Mouse (Mus musculus) stomach, postnatal 0 days (tissue): ENCODE measurements around the gene Elmod3. TPM values are rescaled to one million over a fixed set of nuclear protein-coding genes. Genes with fewer than 3 reads are reported as not detected.

Experiments
- ATAC-seq: fragments of 200-750 bp; cut with Nextera tagmentation; 2 replicates; pipeline ENCODE4 v1.8.0; 2017; ENCODE audit not compliant: low FRiP score, low TSS enrichment
- DNase-seq: peaks from one replicate; pipeline ENCODE4 v3.0.0-alpha.2; 2016; ENCODE audit warnings: low spot score
- H3K27ac ChIP-seq: fragments of 300-500 bp; sonication (generic); replicated peaks from 2 replicates; pipeline ENCODE4 v1.5.1; 2014; ENCODE audit warnings: mild to moderate bottlenecking, control low read depth
- H3K27me3 ChIP-seq: fragments of 300-500 bp; sonication (generic); 2 replicates; pipeline ENCODE4 v1.6.1; 2014; ENCODE audit warnings: low read length; ENCODE audit not compliant: control insufficient read depth, insufficient read depth
- H3K36me3 ChIP-seq: fragments of 300-500 bp; sonication (generic); 2 replicates; pipeline ENCODE4 v1.6.1; 2014; ENCODE audit warnings: low read length, mixed read lengths; ENCODE audit not compliant: control insufficient read depth, insufficient read depth
- H3K4me1 ChIP-seq: fragments of 300-500 bp; sonication (generic); replicated peaks from 2 replicates; pipeline ENCODE4 v1.6.1; 2014; ENCODE audit warnings: antibody characterized with exemption; ENCODE audit not compliant: control insufficient read depth, insufficient read depth
- H3K4me2 ChIP-seq: fragments of 300-500 bp; sonication (generic); replicated peaks from 2 replicates; pipeline ENCODE4 v1.6.1; 2014; ENCODE audit warnings: low read depth, mild to moderate bottlenecking, control low read depth, moderate library complexity
- H3K4me3 ChIP-seq: fragments of 300-500 bp; sonication (generic); 2 replicates; pipeline ENCODE4 v1.5.1; 2014; ENCODE audit warnings: low read depth, low read length, control low read depth
- H3K9ac ChIP-seq: fragments of 300-500 bp; sonication (generic); 2 replicates; pipeline ENCODE4 v1.6.1; 2014; ENCODE audit warnings: mild to moderate bottlenecking, low read length, control low read depth, mixed read lengths
- H3K9me3 ChIP-seq: fragments of 300-500 bp; sonication (generic); 2 replicates; pipeline ENCODE4 v1.6.1; 2016; ENCODE audit warnings: low read length; ENCODE audit not compliant: control insufficient read depth
- CTCF ChIP-seq: IDR thresholded peaks from 2 replicates; pipeline ENCODE4 v1.5.1; 2016; ENCODE audit warnings: antibody characterized with exemption, low read depth, mild to moderate bottlenecking, moderate library complexity
- EP300 ChIP-seq: optimal IDR thresholded peaks from 2 replicates; pipeline ENCODE3; 2016; ENCODE audit warnings: antibody characterized with exemption
- WGBS: fragments of 180-500 bp; shearing (Covaris S2); extraction: QIAGEN DNeasy Blood & Tissue Kit; methylation state at CpG from one replicate; pipeline ENCODE4 v1.1.7; 2014; 5-methylcytosine and 5-hydroxymethylcytosine counted together
- polyA plus RNA-seq: library from polyadenylated mRNA; unstranded; fragments of >200 nt; fragmentation: Nextera tagmentation; extraction: Ambion mirVana; gene quantifications from 2 replicates; pipeline ENCODE4 v1.2.1, GENCODE M21; 2015

The Elmod3 gene
- polyA plus RNA-seq, 1 experiment from 2014 or later, result 13.3 TPM

- Histone ChIP-seq H3K9ac (no peak overlapping the region), H3K27ac (no peak overlapping the region), H3K27me3 (no peaks in the 10 kb centered on the region), H3K4me2 (no peak overlapping the region), H3K4me3 (no peak overlapping the region), H3K36me3 (peaks cover 14% of the 10 kb centered on the region; the same call in 1 of the 2 replicates), H3K9me3 (no peaks in the 10 kb centered on the region), H3K4me1 (no peaks in the 10 kb centered on the region)
- 80% methylated on average over 5 of the region's 5 CpGs for WGBS
- ATAC-seq (no peak), DNase-seq (no peak)
- TF ChIP-seq EP300 (no peak), CTCF (no peak)
These were observed 9.5 kb upstream of the Elmod3 start for GRCm38 (mm10) chr6:72607676-72608075.

GRCm38 (mm10) chr6:72607060-72607459 lies 8.8 kb upstream of the Elmod3 start:
- Histone ChIP-seq H3K4me1 (no peaks in the 10 kb centered on the region), H3K9ac (no peak overlapping the region), H3K36me3 (peaks cover 14% of the 10 kb centered on the region; the same call in 1 of the 2 replicates), H3K9me3 (no peaks in the 10 kb centered on the region), H3K27me3 (no peaks in the 10 kb centered on the region), H3K4me3 (no peak overlapping the region), H3K27ac (no peak overlapping the region), H3K4me2 (no peak overlapping the region)
- TF ChIP-seq CTCF, result no peak
- WGBS, result 90% methylated on average over 4 of the region's 4 CpGs
- no peak for ATAC-seq
- no peak for DNase-seq

DNA sequence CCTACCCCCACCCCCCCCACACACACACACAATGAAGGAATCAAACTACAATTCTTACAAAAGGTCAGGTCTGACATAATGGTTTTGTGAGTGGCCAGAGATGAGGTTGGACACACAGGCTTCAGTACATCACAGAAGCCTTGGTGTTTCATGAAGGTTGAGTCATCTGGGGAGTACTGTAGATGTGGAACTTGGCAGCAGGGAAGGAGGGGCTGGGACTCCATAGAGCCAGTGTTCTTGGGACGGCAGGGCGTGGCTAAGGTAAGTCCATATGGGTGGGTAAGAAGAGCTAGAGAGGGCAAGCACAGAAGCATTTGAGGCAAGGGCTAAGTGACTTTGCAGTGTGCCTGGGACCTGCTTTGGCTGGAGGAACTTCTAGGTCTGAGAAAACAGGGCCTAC lies 5.9 kb upstream of the Elmod3 start:
- Histone ChIP-seq H3K27me3 (no peaks in the 10 kb centered on the region), H3K27ac (no peak overlapping the region; the same call in 1 of the 2 replicates), H3K4me2 (no peak overlapping the region), H3K4me1 (0 out of 2 replicates have a peak, but pooled peaks cover 2% of the 10 kb centered on the region), H3K36me3 (peaks cover 12% of the 10 kb centered on the region; the same call in 1 of the 2 replicates), H3K9me3 (no peaks in the 10 kb centered on the region), H3K9ac (no peak overlapping the region), H3K4me3 (no peak overlapping the region)
- 53% methylated on average over 2 of the region's 2 CpGs for WGBS
- DNase-seq, result peak; percentile 73
- peak; percentile 82 for ATAC-seq
- TF ChIP-seq CTCF, result no peak
- no peak for TF ChIP-seq EP300

GRCm38 (mm10) chr6:72601732-72602131 lies 3.5 kb upstream of the Elmod3 start:
- H3K9me3 ChIP-seq, result no peaks in the 10 kb centered on the region

DNA sequence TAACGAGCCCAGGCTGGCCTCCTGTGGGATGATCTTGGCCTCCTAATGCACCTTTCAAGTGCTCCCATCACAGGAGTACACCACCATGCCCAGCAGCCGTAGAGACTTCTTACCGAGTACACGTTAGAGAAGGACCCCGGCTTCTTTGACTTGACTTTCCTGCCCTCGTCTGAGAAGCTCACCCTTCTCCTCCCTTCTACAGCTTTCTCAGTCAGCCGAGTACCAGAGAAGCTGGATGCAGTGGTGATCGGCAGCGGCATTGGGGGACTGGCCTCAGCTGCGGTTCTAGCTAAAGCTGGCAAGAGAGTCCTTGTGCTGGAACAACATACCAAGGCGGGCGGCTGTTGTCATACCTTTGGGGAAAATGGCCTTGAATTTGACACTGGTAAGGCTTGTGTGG lies 2.6 kb upstream of the Elmod3 start:
- DNase-seq (no peak), ATAC-seq (no peak)
- 0 out of 2 replicates have a peak, but pooled peaks cover 4% of the 10 kb centered on the region for H3K4me1 ChIP-seq
- WGBS, result 80% methylated on average over 12 of the region's 12 CpGs
- no peak overlapping the region for H3K9ac ChIP-seq
- TF ChIP-seq EP300 (no peak), CTCF (no peak)
- H3K4me3 ChIP-seq, result no peak overlapping the region
- no peak overlapping the region for H3K4me2 ChIP-seq
- H3K27me3 ChIP-seq, result no peaks in the 10 kb centered on the region
- H3K27ac ChIP-seq, result no peak overlapping the region
- H3K9me3 ChIP-seq, result no peaks in the 10 kb centered on the region
- peaks cover 9% of the 10 kb centered on the region; the same call in 1 of the 2 replicates for H3K36me3 ChIP-seq

More at GRCm38 (mm10) chr6:72601732-72602131, 3.5 kb upstream of the Elmod3 start:
- ATAC-seq (peak; percentile 59), DNase-seq (peak; percentile 90)
- H3K4me1 ChIP-seq, result 0 out of 2 replicates have a peak, but pooled peaks cover 3% of the 10 kb centered on the region
- TF ChIP-seq EP300, result no peak
- TF ChIP-seq CTCF, result peak; percentile 94
- H3K27me3 ChIP-seq, result no peaks in the 10 kb centered on the region
- peaks cover 12% of the 10 kb centered on the region; the same call in 1 of the 2 replicates for H3K36me3 ChIP-seq
- H3K9ac ChIP-seq, result no peak overlapping the region
- H3K4me3 ChIP-seq, result no peak overlapping the region
- WGBS, result 24% methylated on average over 1 of the region's 1 CpGs
- no peak overlapping the region for H3K4me2 ChIP-seq
- no peak overlapping the region for H3K27ac ChIP-seq

- no peak for TF ChIP-seq EP300
- no peak for TF ChIP-seq CTCF
- H3K4me1 ChIP-seq, result 0 out of 2 replicates have a peak, but pooled peaks cover 4% of the 10 kb centered on the region
- H3K27me3 ChIP-seq, result no peaks in the 10 kb centered on the region
- H3K4me3 ChIP-seq, result no peak overlapping the region
- H3K4me2 ChIP-seq, result no peak overlapping the region
- DNase-seq (no peak), ATAC-seq (no peak)
- WGBS, result 57% methylated on average over 6 of the region's 6 CpGs
- H3K27ac ChIP-seq, result peak overlapping the region; percentile 56; the same call in 1 of the 2 replicates
- H3K9me3 ChIP-seq, result no peaks in the 10 kb centered on the region
- no peak overlapping the region for H3K9ac ChIP-seq
- peaks cover 8% of the 10 kb centered on the region; the same call in 1 of the 2 replicates for H3K36me3 ChIP-seq
These were observed 2.0 kb upstream of the Elmod3 start for GRCm38 (mm10) chr6:72600216-72600615.
